Mouse (Mus musculus): ENCODE data around the gene Cntnap2. TPM values are rescaled to one million over a fixed set of nuclear protein-coding genes. Genes with fewer than 3 reads are reported as not detected.

The Cntnap2 gene
- polyA plus RNA-seq, 1 experiment from 2014 or later: 54.5 TPM

- no peak overlapping the region for H3K4me3 ChIP-seq (replicated peaks; ENCODE audit: low read depth, low read length)
- no peaks in the 10 kb centered on the region for H3K4me1 ChIP-seq (ENCODE audit: control insufficient read depth, insufficient read depth, low read length)
- H3K36me3 ChIP-seq (ENCODE audit: control insufficient read depth, insufficient read depth, low read length): no peaks in the 10 kb centered on the region
- no peak overlapping the region for H3K9ac ChIP-seq (replicated peaks; ENCODE audit: low read length)
- peak; percentile 5 for DNase-seq
- H3K4me2 ChIP-seq (ENCODE audit: low read length): no peak overlapping the region
- no peak overlapping the region for H3K27ac ChIP-seq (replicated peaks; ENCODE audit: low read depth, low read length)
- 64% methylated on average over 7 of the region's 7 CpGs for WGBS
- no peaks in the 10 kb centered on the region for H3K27me3 ChIP-seq (ENCODE audit: control insufficient read depth, insufficient read depth, low read length)
- no peaks in the 10 kb centered on the region for H3K9me3 ChIP-seq (ENCODE audit: control insufficient read depth, low read length)
- no peak for ATAC-seq (ENCODE audit: low FRiP score, low TSS enrichment)
Observed at GRCm38 (mm10) chr6:45381126-45381525, 322.0 kb downstream of the Cntnap2 start.

- no peaks in the 10 kb centered on the region for H3K4me1 ChIP-seq (ENCODE audit: control insufficient read depth, insufficient read depth, low read length)
- no peak for DNase-seq
- no peak overlapping the region for H3K4me2 ChIP-seq (ENCODE audit: low read length)
- no peaks in the 10 kb centered on the region for H3K36me3 ChIP-seq (ENCODE audit: control insufficient read depth, insufficient read depth, low read length)
- H3K27me3 ChIP-seq (ENCODE audit: control insufficient read depth, insufficient read depth, low read length): no peaks in the 10 kb centered on the region
- no peak overlapping the region for H3K9ac ChIP-seq (replicated peaks; ENCODE audit: low read length)
- WGBS: 45% methylated on average over 1 of the region's 1 CpGs
- ATAC-seq (ENCODE audit: low FRiP score, low TSS enrichment): no peak
- no peak overlapping the region for H3K27ac ChIP-seq (replicated peaks; ENCODE audit: low read depth, low read length)
- H3K9me3 ChIP-seq (ENCODE audit: control insufficient read depth, low read length): no peaks in the 10 kb centered on the region
- H3K4me3 ChIP-seq (replicated peaks; ENCODE audit: low read depth, low read length): no peak overlapping the region
Observed at GRCm38 (mm10) chr6:45389034-45389433, 329.9 kb downstream of the Cntnap2 start.

- Histone ChIP-seq H3K4me1 (ENCODE audit: control insufficient read depth, insufficient read depth, low read length) (no peaks in the 10 kb centered on the region), H3K4me3 (replicated peaks; ENCODE audit: low read depth, low read length) (no peak overlapping the region), H3K36me3 (ENCODE audit: control insufficient read depth, insufficient read depth, low read length) (no peaks in the 10 kb centered on the region), H3K4me2 (ENCODE audit: low read length) (no peak overlapping the region), H3K27ac (replicated peaks; ENCODE audit: low read depth, low read length) (no peak overlapping the region), H3K9me3 (ENCODE audit: control insufficient read depth, low read length) (no peaks in the 10 kb centered on the region), H3K9ac (replicated peaks; ENCODE audit: low read length) (no peak overlapping the region), H3K27me3 (ENCODE audit: control insufficient read depth, insufficient read depth, low read length) (no peaks in the 10 kb centered on the region)
- no peak for ATAC-seq (ENCODE audit: low FRiP score, low TSS enrichment)
- DNase-seq: no peak
- WGBS: 83% methylated on average over 2 of the region's 2 CpGs
Observed at GRCm38 (mm10) chr6:45413629-45414028, 354.5 kb downstream of the Cntnap2 start.

GRCm38 (mm10) chr6:45455424-45455823, 396.3 kb downstream of the Cntnap2 start:
- Histone ChIP-seq H3K36me3 (ENCODE audit: control insufficient read depth, insufficient read depth, low read length) (no peaks in the 10 kb centered on the region), H3K4me1 (ENCODE audit: control insufficient read depth, insufficient read depth, low read length) (no peaks in the 10 kb centered on the region), H3K27ac (replicated peaks; ENCODE audit: low read depth, low read length) (no peak overlapping the region), H3K4me3 (replicated peaks; ENCODE audit: low read depth, low read length) (no peak overlapping the region), H3K27me3 (ENCODE audit: control insufficient read depth, insufficient read depth, low read length) (no peaks in the 10 kb centered on the region), H3K9ac (replicated peaks; ENCODE audit: low read length) (no peak overlapping the region), H3K4me2 (ENCODE audit: low read length) (no peak overlapping the region), H3K9me3 (ENCODE audit: control insufficient read depth, low read length) (no peaks in the 10 kb centered on the region)
- ATAC-seq (ENCODE audit: low FRiP score, low TSS enrichment) (no peak), DNase-seq (no peak)
- 93% methylated on average over 1 of the region's 1 CpGs for WGBS

- Histone ChIP-seq H3K36me3 (ENCODE audit: control insufficient read depth, insufficient read depth, low read length) (no peaks in the 10 kb centered on the region), H3K4me2 (ENCODE audit: low read length) (no peak overlapping the region), H3K9me3 (ENCODE audit: control insufficient read depth, low read length) (no peaks in the 10 kb centered on the region), H3K4me1 (ENCODE audit: control insufficient read depth, insufficient read depth, low read length) (no peaks in the 10 kb centered on the region), H3K27ac (replicated peaks; ENCODE audit: low read depth, low read length) (no peak overlapping the region), H3K4me3 (replicated peaks; ENCODE audit: low read depth, low read length) (no peak overlapping the region), H3K27me3 (ENCODE audit: control insufficient read depth, insufficient read depth, low read length) (no peaks in the 10 kb centered on the region), H3K9ac (replicated peaks; ENCODE audit: low read length) (no peak overlapping the region)
- WGBS: 70% methylated on average over 3 of the region's 3 CpGs
- ATAC-seq (ENCODE audit: low FRiP score, low TSS enrichment) (no peak), DNase-seq (peak; percentile 28)
Observed at GRCm38 (mm10) chr6:45518221-45518620, 459.1 kb downstream of the Cntnap2 start.

GRCm38 (mm10) chr6:45536999-45537398, 477.8 kb downstream of the Cntnap2 start:
- no peak for ATAC-seq (ENCODE audit: low FRiP score, low TSS enrichment)
- H3K27ac ChIP-seq (replicated peaks; ENCODE audit: low read depth, low read length): 0 out of 2 replicates have a peak overlapping the region, but pooled peaks have one; percentile 13
- 49% methylated on average over 2 of the region's 2 CpGs for WGBS

GRCm38 (mm10) chr6:45544319-45544875, 485.2 kb downstream of the Cntnap2 start:
- no peak overlapping the region for H3K4me3 ChIP-seq (replicated peaks; ENCODE audit: low read depth, low read length)
- no peaks in the 10 kb centered on the region for H3K9me3 ChIP-seq (ENCODE audit: control insufficient read depth, low read length)
- H3K27ac ChIP-seq (replicated peaks; ENCODE audit: low read depth, low read length): peak overlapping the region; percentile 46
- no peak overlapping the region for H3K9ac ChIP-seq (replicated peaks; ENCODE audit: low read length)
- H3K27me3 ChIP-seq (ENCODE audit: control insufficient read depth, insufficient read depth, low read length): no peaks in the 10 kb centered on the region
- H3K36me3 ChIP-seq (ENCODE audit: control insufficient read depth, insufficient read depth, low read length): no peaks in the 10 kb centered on the region
- WGBS: 16% methylated on average over 7 of the region's 7 CpGs
- H3K4me2 ChIP-seq (ENCODE audit: low read length): 0 out of 2 replicates have a peak overlapping the region, but pooled peaks have one; percentile 6
- ATAC-seq (ENCODE audit: low FRiP score, low TSS enrichment) (peak; percentile 40; the same call in 1 of the 2 replicates), DNase-seq (peak; percentile 49)
- H3K4me1 ChIP-seq (ENCODE audit: control insufficient read depth, insufficient read depth, low read length): peaks cover 7% of the 10 kb centered on the region; the same call in 1 of the 2 replicates

More at GRCm38 (mm10) chr6:45536999-45537398, 477.8 kb downstream of the Cntnap2 start:
- Histone ChIP-seq H3K27me3 (ENCODE audit: control insufficient read depth, insufficient read depth, low read length) (no peaks in the 10 kb centered on the region), H3K9me3 (ENCODE audit: control insufficient read depth, low read length) (no peaks in the 10 kb centered on the region), H3K4me2 (ENCODE audit: low read length) (no peak overlapping the region), H3K4me3 (replicated peaks; ENCODE audit: low read depth, low read length) (no peak overlapping the region), H3K9ac (replicated peaks; ENCODE audit: low read length) (no peak overlapping the region), H3K36me3 (ENCODE audit: control insufficient read depth, insufficient read depth, low read length) (no peaks in the 10 kb centered on the region), H3K4me1 (ENCODE audit: control insufficient read depth, insufficient read depth, low read length) (no peaks in the 10 kb centered on the region)
- DNase-seq: peak; percentile 8

- DNase-seq: no peak
- Histone ChIP-seq H3K9ac (replicated peaks; ENCODE audit: low read length) (no peak overlapping the region), H3K4me2 (ENCODE audit: low read length) (no peak overlapping the region), H3K36me3 (ENCODE audit: control insufficient read depth, insufficient read depth, low read length) (no peaks in the 10 kb centered on the region), H3K27ac (replicated peaks; ENCODE audit: low read depth, low read length) (no peak overlapping the region), H3K4me3 (replicated peaks; ENCODE audit: low read depth, low read length) (no peak overlapping the region), H3K4me1 (ENCODE audit: control insufficient read depth, insufficient read depth, low read length) (no peaks in the 10 kb centered on the region), H3K27me3 (ENCODE audit: control insufficient read depth, insufficient read depth, low read length) (no peaks in the 10 kb centered on the region), H3K9me3 (ENCODE audit: control insufficient read depth, low read length) (no peaks in the 10 kb centered on the region)
- WGBS: 90% methylated on average over 1 of the region's 1 CpGs
- ATAC-seq (ENCODE audit: low FRiP score, low TSS enrichment): no peak
Observed at GRCm38 (mm10) chr6:45559724-45560123, 500.6 kb downstream of the Cntnap2 start.

GRCm38 (mm10) chr6:45584467-45585094, 525.4 kb downstream of the Cntnap2 start:
- Histone ChIP-seq H3K36me3 (ENCODE audit: control insufficient read depth, insufficient read depth, low read length) (no peaks in the 10 kb centered on the region), H3K4me3 (replicated peaks; ENCODE audit: low read depth, low read length) (no peak overlapping the region), H3K27me3 (ENCODE audit: control insufficient read depth, insufficient read depth, low read length) (no peaks in the 10 kb centered on the region), H3K9me3 (ENCODE audit: control insufficient read depth, low read length) (no peaks in the 10 kb centered on the region), H3K9ac (replicated peaks; ENCODE audit: low read length) (no peak overlapping the region), H3K4me1 (ENCODE audit: control insufficient read depth, insufficient read depth, low read length) (no peaks in the 10 kb centered on the region), H3K27ac (replicated peaks; ENCODE audit: low read depth, low read length) (no peak overlapping the region), H3K4me2 (ENCODE audit: low read length) (no peak overlapping the region)
- WGBS: 84% methylated on average over 6 of the region's 6 CpGs
- peak; percentile 8 for DNase-seq
- ATAC-seq (ENCODE audit: low FRiP score, low TSS enrichment): no peak

All from midbrain, embryonic 14.5 days (tissue).